Mouse (Mus musculus): ENCODE data around the gene Ms4a6b. TPM values are rescaled to one million over a fixed set of nuclear protein-coding genes. Genes with fewer than 3 reads are reported as not detected.
"Not testable (repeated sequence)": the region's sequence is repeated elsewhere in the genome, so short reads cannot be mapped to it uniquely, and the experiment has no call there.

The Ms4a6b gene
- 1.6 and 2.2 TPM in 2 replicates for polyA plus RNA-seq (2014; fragmentation: Nextera tagmentation; extraction: Ambion mirVana)

- Histone ChIP-seq H3K4me1 (ENCODE audit: control insufficient read depth, insufficient read depth, low read length) (no peaks in the 10 kb centered on the region), H3K9me3 (ENCODE audit: control insufficient read depth, low read length) (no peaks in the 10 kb centered on the region), H3K9ac (ENCODE audit: low read length) (no peak within 1 kb of the TSS), H3K27ac (replicated peaks; ENCODE audit: low read depth, low read length) (no peak within 1 kb of the TSS), H3K36me3 (ENCODE audit: control insufficient read depth, insufficient read depth, low read length) (no peaks in the 10 kb centered on the region), H3K4me3 (ENCODE audit: low read depth, low read length) (no peak within 1 kb of the TSS), H3K4me2 (ENCODE audit: low read depth, severe bottlenecking) (no peak within 1 kb of the TSS), H3K27me3 (ENCODE audit: control insufficient read depth, insufficient read depth, low read length) (no peaks in the 10 kb centered on the region)
- no peak for DNase-seq (ENCODE audit: low spot score)
- ATAC-seq (ENCODE audit: insufficient number of reproducible peaks, low FRiP score, low TSS enrichment, low read depth) = no peak
These were observed at the start of gene Ms4a6b for GRCm38 (mm10) chr19:11516246-11516645. Gene Ms4a6b, plus strand, starts transcription at chr19:11516512.

GRCm38 (mm10) chr19:11468361-11468760, 48.0 kb upstream of the Ms4a6b start:
- 74% methylated on average over 1 of the region's 1 CpGs for WGBS
- not testable (repeated sequence) for H3K27me3 ChIP-seq (ENCODE audit: control insufficient read depth, insufficient read depth, low read length); H3K4me2 ChIP-seq (ENCODE audit: low read depth, severe bottlenecking); H3K9me3 ChIP-seq (ENCODE audit: control insufficient read depth, low read length); H3K4me1 ChIP-seq (ENCODE audit: control insufficient read depth, insufficient read depth, low read length); H3K36me3 ChIP-seq (ENCODE audit: control insufficient read depth, insufficient read depth, low read length); ATAC-seq (ENCODE audit: insufficient number of reproducible peaks, low FRiP score, low TSS enrichment, low read depth); DNase-seq (ENCODE audit: low spot score); H3K27ac ChIP-seq (replicated peaks; ENCODE audit: low read depth, low read length); H3K9ac ChIP-seq (ENCODE audit: low read length); H3K4me3 ChIP-seq (ENCODE audit: low read depth, low read length)

- not testable (repeated sequence) for H3K36me3 ChIP-seq (ENCODE audit: control insufficient read depth, insufficient read depth, low read length); ATAC-seq (ENCODE audit: insufficient number of reproducible peaks, low FRiP score, low TSS enrichment, low read depth); H3K4me1 ChIP-seq (ENCODE audit: control insufficient read depth, insufficient read depth, low read length); H3K4me2 ChIP-seq (ENCODE audit: low read depth, severe bottlenecking); H3K27me3 ChIP-seq (ENCODE audit: control insufficient read depth, insufficient read depth, low read length); H3K4me3 ChIP-seq (ENCODE audit: low read depth, low read length); DNase-seq (ENCODE audit: low spot score); H3K27ac ChIP-seq (replicated peaks; ENCODE audit: low read depth, low read length); H3K9me3 ChIP-seq (ENCODE audit: control insufficient read depth, low read length); H3K9ac ChIP-seq (ENCODE audit: low read length)
- WGBS = 79% methylated on average over 4 of the region's 4 CpGs
These were observed 47.1 kb upstream of the Ms4a6b start, which contains the start of gene Ms4a6c for GRCm38 (mm10) chr19:11469215-11469614. Gene Ms4a6c, plus strand, starts transcription at chr19:11469366.

GRCm38 (mm10) chr19:11479714-11480113, 36.6 kb upstream of the Ms4a6b start:
- H3K9ac ChIP-seq (ENCODE audit: low read length) = no peak overlapping the region
- H3K4me3 ChIP-seq (ENCODE audit: low read depth, low read length) = no peak overlapping the region
- H3K27ac ChIP-seq (replicated peaks; ENCODE audit: low read depth, low read length) = no peak overlapping the region
- no peak overlapping the region for H3K4me2 ChIP-seq (ENCODE audit: low read depth, severe bottlenecking)
- DNase-seq (ENCODE audit: low spot score) = no peak
- no peak for ATAC-seq (ENCODE audit: insufficient number of reproducible peaks, low FRiP score, low TSS enrichment, low read depth)
- H3K27me3 ChIP-seq (ENCODE audit: control insufficient read depth, insufficient read depth, low read length) = no peaks in the 10 kb centered on the region
- H3K4me1 ChIP-seq (ENCODE audit: control insufficient read depth, insufficient read depth, low read length) = no peaks in the 10 kb centered on the region
- no peaks in the 10 kb centered on the region for H3K9me3 ChIP-seq (ENCODE audit: control insufficient read depth, low read length)
- WGBS = 92% methylated on average over 2 of the region's 2 CpGs
- no peaks in the 10 kb centered on the region for H3K36me3 ChIP-seq (ENCODE audit: control insufficient read depth, insufficient read depth, low read length)

GRCm38 (mm10) chr19:11482684-11483083, 33.6 kb upstream of the Ms4a6b start:
- Histone ChIP-seq H3K9me3 (ENCODE audit: control insufficient read depth, low read length) (no peaks in the 10 kb centered on the region), H3K4me2 (ENCODE audit: low read depth, severe bottlenecking) (no peak overlapping the region), H3K4me3 (ENCODE audit: low read depth, low read length) (no peak overlapping the region), H3K27ac (replicated peaks; ENCODE audit: low read depth, low read length) (no peak overlapping the region), H3K27me3 (ENCODE audit: control insufficient read depth, insufficient read depth, low read length) (no peaks in the 10 kb centered on the region), H3K36me3 (ENCODE audit: control insufficient read depth, insufficient read depth, low read length) (no peaks in the 10 kb centered on the region), H3K4me1 (ENCODE audit: control insufficient read depth, insufficient read depth, low read length) (no peaks in the 10 kb centered on the region), H3K9ac (ENCODE audit: low read length) (no peak overlapping the region)
- DNase-seq (ENCODE audit: low spot score) (no peak), ATAC-seq (ENCODE audit: insufficient number of reproducible peaks, low FRiP score, low TSS enrichment, low read depth) (no peak)
- 84% methylated on average over 2 of the region's 2 CpGs for WGBS

GRCm38 (mm10) chr19:11483941-11484340, 32.4 kb upstream of the Ms4a6b start:
- no peaks in the 10 kb centered on the region for H3K36me3 ChIP-seq (ENCODE audit: control insufficient read depth, insufficient read depth, low read length)
- H3K4me2 ChIP-seq (ENCODE audit: low read depth, severe bottlenecking) = no peak overlapping the region
- H3K27me3 ChIP-seq (ENCODE audit: control insufficient read depth, insufficient read depth, low read length) = no peaks in the 10 kb centered on the region
- H3K4me1 ChIP-seq (ENCODE audit: control insufficient read depth, insufficient read depth, low read length) = no peaks in the 10 kb centered on the region
- DNase-seq (ENCODE audit: low spot score) (no peak), ATAC-seq (ENCODE audit: insufficient number of reproducible peaks, low FRiP score, low TSS enrichment, low read depth) (no peak)
- H3K9me3 ChIP-seq (ENCODE audit: control insufficient read depth, low read length) = no peaks in the 10 kb centered on the region
- H3K27ac ChIP-seq (replicated peaks; ENCODE audit: low read depth, low read length) = no peak overlapping the region
- H3K4me3 ChIP-seq (ENCODE audit: low read depth, low read length) = no peak overlapping the region
- 75% methylated on average over 4 of the region's 4 CpGs for WGBS
- H3K9ac ChIP-seq (ENCODE audit: low read length) = no peak overlapping the region

GRCm38 (mm10) chr19:11484388-11484787, 31.9 kb upstream of the Ms4a6b start:
- Histone ChIP-seq H3K4me2 (ENCODE audit: low read depth, severe bottlenecking) (no peak overlapping the region), H3K9me3 (ENCODE audit: control insufficient read depth, low read length) (no peaks in the 10 kb centered on the region), H3K9ac (ENCODE audit: low read length) (no peak overlapping the region), H3K4me3 (ENCODE audit: low read depth, low read length) (no peak overlapping the region), H3K27ac (replicated peaks; ENCODE audit: low read depth, low read length) (no peak overlapping the region), H3K27me3 (ENCODE audit: control insufficient read depth, insufficient read depth, low read length) (no peaks in the 10 kb centered on the region), H3K36me3 (ENCODE audit: control insufficient read depth, insufficient read depth, low read length) (no peaks in the 10 kb centered on the region), H3K4me1 (ENCODE audit: control insufficient read depth, insufficient read depth, low read length) (no peaks in the 10 kb centered on the region)
- 82% methylated on average over 3 of the region's 3 CpGs for WGBS
- ATAC-seq (ENCODE audit: insufficient number of reproducible peaks, low FRiP score, low TSS enrichment, low read depth) = no peak
- no peak for DNase-seq (ENCODE audit: low spot score)

GRCm38 (mm10) chr19:11485266-11485665, 31.0 kb upstream of the Ms4a6b start:
- H3K4me1 ChIP-seq (ENCODE audit: control insufficient read depth, insufficient read depth, low read length) = no peaks in the 10 kb centered on the region

GRCm38 (mm10) chr19:11485746-11486145, 30.6 kb upstream of the Ms4a6b start, which contains the start of gene Gm8369:
Gene Gm8369, plus strand, starts transcription at chr19:11485938.
- no peak for DNase-seq (ENCODE audit: low spot score)
- no peaks in the 10 kb centered on the region for H3K27me3 ChIP-seq (ENCODE audit: control insufficient read depth, insufficient read depth, low read length)
- 84% methylated on average over 2 of the region's 2 CpGs for WGBS
- no peaks in the 10 kb centered on the region for H3K9me3 ChIP-seq (ENCODE audit: control insufficient read depth, low read length)
- H3K9ac ChIP-seq (ENCODE audit: low read length) = no peak within 1 kb of the TSS
- H3K4me1 ChIP-seq (ENCODE audit: control insufficient read depth, insufficient read depth, low read length) = no peaks in the 10 kb centered on the region
- ATAC-seq (ENCODE audit: insufficient number of reproducible peaks, low FRiP score, low TSS enrichment, low read depth) = no peak
- H3K36me3 ChIP-seq (ENCODE audit: control insufficient read depth, insufficient read depth, low read length) = no peaks in the 10 kb centered on the region
- no peak within 1 kb of the TSS for H3K4me2 ChIP-seq (ENCODE audit: low read depth, severe bottlenecking)
- no peak within 1 kb of the TSS for H3K27ac ChIP-seq (replicated peaks; ENCODE audit: low read depth, low read length)
- no peak within 1 kb of the TSS for H3K4me3 ChIP-seq (ENCODE audit: low read depth, low read length)

More at GRCm38 (mm10) chr19:11485266-11485665, 31.0 kb upstream of the Ms4a6b start:
- H3K9me3 ChIP-seq (ENCODE audit: control insufficient read depth, low read length) = no peaks in the 10 kb centered on the region
- no peak overlapping the region for H3K27ac ChIP-seq (replicated peaks; ENCODE audit: low read depth, low read length)
- no peak for DNase-seq (ENCODE audit: low spot score)
- H3K9ac ChIP-seq (ENCODE audit: low read length) = no peak overlapping the region
- H3K27me3 ChIP-seq (ENCODE audit: control insufficient read depth, insufficient read depth, low read length) = no peaks in the 10 kb centered on the region
- H3K4me2 ChIP-seq (ENCODE audit: low read depth, severe bottlenecking) = no peak overlapping the region
- no peaks in the 10 kb centered on the region for H3K36me3 ChIP-seq (ENCODE audit: control insufficient read depth, insufficient read depth, low read length)
- no peak for ATAC-seq (ENCODE audit: insufficient number of reproducible peaks, low FRiP score, low TSS enrichment, low read depth)
- WGBS = 92% methylated on average over 3 of the region's 3 CpGs
- no peak overlapping the region for H3K4me3 ChIP-seq (ENCODE audit: low read depth, low read length)

All from limb, embryonic 11.5 days (tissue).